9 mouse cellular contexts compared by ENCODE assay signal in genomic region chr12:64902506-64902905, GRCm38 (mm10). TPM values are rescaled to one million over a fixed set of nuclear protein-coding genes. Genes with fewer than 3 reads are reported as not detected.
DNase-seq lines count a peak whose midpoint lies in the region; ATAC-seq lines count a peak whose summit lies in the region.
"Had no signal": no experiment of that assay in that cellular context is flagged by ENCODE, and none has a peak within 500 bp of the region (broad histone marks: within the 10 kb centered on the region; RNA-seq: fewer than 3 reads in every experiment).

No protein-coding gene starts in this region.

- H3K9ac ChIP-seq in lung, embryonic 15.5 days, result no peak overlapping the region
- no peak overlapping the region for H3K9ac ChIP-seq in stomach, embryonic 14.5 days (replicated peaks; ENCODE audit: low read depth, low read length)
- H3K9ac ChIP-seq: liver, embryonic 14.5 days had no signal

- H3K27me3 ChIP-seq in lung, embryonic 15.5 days, result no peaks in the 10 kb centered on the region
- H3K27me3 ChIP-seq in stomach, embryonic 14.5 days (ENCODE audit: control insufficient read depth, insufficient read depth, low read length), result no peaks in the 10 kb centered on the region

- H3K27ac ChIP-seq in lung, embryonic 15.5 days, result no peak overlapping the region
- H3K27ac ChIP-seq in stomach, embryonic 14.5 days (ENCODE audit: low read length), result peak overlapping the region; percentile 88
- H3K27ac ChIP-seq: liver, embryonic 14.5 days had no signal

- H3K4me3 ChIP-seq in lung, embryonic 15.5 days, result no peak overlapping the region
- H3K4me3 ChIP-seq in stomach, embryonic 14.5 days (ENCODE audit: low read depth, low read length), result no peak overlapping the region

- DNase-seq in right cerebral cortex, postnatal 10 days (ENCODE audit: low spot score in 2 of 2), result peak; percentile 30 to 51
- no peak for DNase-seq in right cerebral cortex, postnatal 4 days
- peak; percentile 27 for DNase-seq in fibroblast of lung, adult 2 months (ENCODE audit: low read depth)
- DNase-seq in heart, postnatal 25 days (ENCODE audit: low spot score), result peak; percentile 54
- DNase-seq in cerebellum, adult 9-10 months, result no peak
- DNase-seq in thymus, postnatal 25 days, result no peak

- WGBS in lung, embryonic 15.5 days, result 15% methylated on average over 8 of the region's 8 CpGs
- 14% methylated on average over 8 of the region's 8 CpGs for WGBS in stomach, embryonic 14.5 days

- intact Hi-C loops in heart, postnatal 25 days (cut with DNase I), result no loop called here

- H3K36me3 ChIP-seq in lung, embryonic 15.5 days, result no peaks in the 10 kb centered on the region
- no peaks in the 10 kb centered on the region for H3K36me3 ChIP-seq in stomach, embryonic 14.5 days (ENCODE audit: control insufficient read depth, insufficient read depth, low read length)

- H3K4me2 ChIP-seq in lung, embryonic 15.5 days, result peak overlapping the region; percentile 25; the same call in 1 of the 2 replicates
- H3K4me2 ChIP-seq in stomach, embryonic 14.5 days (replicated peaks; ENCODE audit: low read depth, low read length), result peak overlapping the region; percentile 18; the same call in 1 of the 2 replicates

- peaks cover 16% of the 10 kb centered on the region for H3K4me1 ChIP-seq in lung, embryonic 15.5 days
- peaks cover 10% of the 10 kb centered on the region; the same call in 1 of the 2 replicates for H3K4me1 ChIP-seq in stomach, embryonic 14.5 days (ENCODE audit: control insufficient read depth, insufficient read depth, low read length)

- ATAC-seq in lung, embryonic 15.5 days (ENCODE audit: borderline replicate concordance, extremely low read depth, low FRiP score, low TSS enrichment), result peak; percentile 90
- ATAC-seq in stomach, embryonic 14.5 days (ENCODE audit: insufficient number of reproducible peaks, insufficient read depth, low FRiP score, low read depth), result peak; percentile 81; the same call in 1 of the 2 replicates

- H3K9me3 ChIP-seq in lung, embryonic 15.5 days, result no peaks in the 10 kb centered on the region
- H3K9me3 ChIP-seq in stomach, embryonic 14.5 days (ENCODE audit: control insufficient read depth, low read depth, low read length), result no peaks in the 10 kb centered on the region

RNA-seq across cellular contexts. Expression of gene Gm527, which starts 15.2 kb away (rescaled TPM):
- total RNA-seq in heart, postnatal 25 days (2021), result 1 to 10 TPM; 3.9 to 4.3 TPM
- polyA plus RNA-seq in lung, embryonic 15.5 days (2015; fragmentation: Nextera tagmentation; extraction: Ambion mirVana), result 1.4 and 4.3 TPM in 2 replicates
- polyA plus RNA-seq in stomach, embryonic 14.5 days (2014; fragmentation: Nextera tagmentation; extraction: Ambion mirVana), result 3.1 and 3.6 TPM in 2 replicates

Comparison
In these comparisons a context has a peak if more than half of its experiments do, and no peak if none do; other contexts are left out.
1. DNase-seq: peak in right cerebral cortex, postnatal 10 days (2 of 2), fibroblast of lung, adult 2 months (single experiment) and heart, postnatal 25 days (single experiment); none in right cerebral cortex, postnatal 4 days (single experiment), cerebellum, adult 9-10 months (single experiment) and thymus, postnatal 25 days (single experiment).